Mouse (Mus musculus) kidney, postnatal 0 days (tissue): ENCODE measurements around the gene 2200002D01Rik. TPM values are rescaled to one million over a fixed set of nuclear protein-coding genes. Genes with fewer than 3 reads are reported as not detected.

Experiments
- ATAC-seq: fragments of 200-750 bp; cut with Nextera tagmentation; replicated peaks from 2 replicates; pipeline ENCODE4 v1.8.0; 2017; ENCODE audit warnings: low read depth, moderate number of reproducible peaks, moderate TSS enrichment, moderate library complexity; ENCODE audit not compliant: low FRiP score
- DNase-seq: peaks from one replicate; pipeline ENCODE4 v3.0.0-alpha.2; 2016; ENCODE audit warnings: low spot score
- H3K27ac ChIP-seq: fragments of 300-500 bp; sonication (generic); 2 replicates; pipeline ENCODE4 v1.5.1; 2014; ENCODE audit warnings: mild to moderate bottlenecking
- H3K27me3 ChIP-seq: fragments of 300-500 bp; sonication (generic); 2 replicates; pipeline ENCODE4 v1.6.1; 2014; ENCODE audit warnings: low read length, mixed read lengths; ENCODE audit not compliant: insufficient read depth
- H3K36me3 ChIP-seq: fragments of 300-500 bp; sonication (generic); 2 replicates; pipeline ENCODE4 v1.6.1; 2014; ENCODE audit warnings: low read length, mixed read lengths; ENCODE audit not compliant: insufficient read depth
- H3K4me1 ChIP-seq: fragments of 300-500 bp; sonication (generic); replicated peaks from 2 replicates; pipeline ENCODE4 v1.6.1; 2014; ENCODE audit warnings: antibody characterized with exemption, low read length, mixed read lengths; ENCODE audit not compliant: insufficient read depth
- H3K4me2 ChIP-seq: fragments of 300-500 bp; sonication (generic); 2 replicates; pipeline ENCODE4 v1.6.1; 2014; ENCODE audit warnings: mild to moderate bottlenecking, low read length, moderate library complexity, mixed read lengths
- H3K4me3 ChIP-seq: fragments of 300-500 bp; sonication (generic); replicated peaks from 2 replicates; pipeline ENCODE4 v1.5.1; 2014; ENCODE audit warnings: low read depth, low read length
- H3K9ac ChIP-seq: fragments of 300-500 bp; sonication (generic); 2 replicates; pipeline ENCODE4 v1.6.1; 2014; ENCODE audit warnings: low read depth, low read length
- H3K9me3 ChIP-seq: fragments of 300-500 bp; sonication (generic); replicated peaks from 2 replicates; pipeline ENCODE4 v1.6.1; 2016; ENCODE audit warnings: low read length, inconsistent platforms, mixed read lengths
- CTCF ChIP-seq: IDR thresholded peaks from 2 replicates; pipeline ENCODE4 v1.5.1; 2016; ENCODE audit warnings: antibody characterized with exemption, low read depth, mild to moderate bottlenecking, moderate library complexity
- WGBS: fragments of 180-500 bp; shearing (Covaris S2); extraction: QIAGEN DNeasy Blood & Tissue Kit; methylation state at CpG from one replicate; pipeline ENCODE4 v1.1.7; 2014; 5-methylcytosine and 5-hydroxymethylcytosine counted together
- polyA plus RNA-seq: library from polyadenylated mRNA; unstranded; fragments of >200 nt; fragmentation: Nextera tagmentation; extraction: Ambion mirVana; gene quantifications from 2 replicates; pipeline ENCODE4 v1.2.1, GENCODE M21; 2015

The 2200002D01Rik gene
- polyA plus RNA-seq, 1 experiment from 2014 or later: 23.7 TPM

DNA sequence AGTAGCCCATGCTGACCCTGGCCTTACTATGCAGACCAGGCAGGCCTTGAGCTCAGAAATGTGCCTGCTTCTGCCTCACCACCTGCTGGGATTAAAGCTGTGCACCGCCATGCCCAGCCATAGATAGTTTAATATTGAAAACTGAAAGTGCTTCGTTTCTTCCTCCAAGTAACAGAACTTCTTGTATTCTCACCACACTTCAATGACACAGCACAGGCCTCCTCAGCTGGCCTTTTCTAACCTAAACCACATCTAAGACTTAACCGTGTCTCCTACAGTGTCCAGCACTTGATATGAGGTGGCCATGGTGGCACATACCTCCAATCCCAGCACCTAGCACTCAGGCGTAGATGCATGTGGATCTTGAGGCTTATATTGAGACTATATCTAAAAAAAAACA lies 22.2 kb upstream of the 2200002D01Rik start:
- Histone ChIP-seq H3K4me2 (no peak overlapping the region), H3K27me3 (no peaks in the 10 kb centered on the region), H3K4me1 (no peaks in the 10 kb centered on the region; the same call in 1 of the 2 replicates), H3K9me3 (no peaks in the 10 kb centered on the region), H3K36me3 (no peaks in the 10 kb centered on the region), H3K4me3 (no peak overlapping the region), H3K27ac (no peak overlapping the region), H3K9ac (no peak overlapping the region)
- no peak for TF ChIP-seq CTCF
- no peak for ATAC-seq
- DNase-seq: no peak
- 87% methylated on average over 4 of the region's 4 CpGs for WGBS

DNA sequence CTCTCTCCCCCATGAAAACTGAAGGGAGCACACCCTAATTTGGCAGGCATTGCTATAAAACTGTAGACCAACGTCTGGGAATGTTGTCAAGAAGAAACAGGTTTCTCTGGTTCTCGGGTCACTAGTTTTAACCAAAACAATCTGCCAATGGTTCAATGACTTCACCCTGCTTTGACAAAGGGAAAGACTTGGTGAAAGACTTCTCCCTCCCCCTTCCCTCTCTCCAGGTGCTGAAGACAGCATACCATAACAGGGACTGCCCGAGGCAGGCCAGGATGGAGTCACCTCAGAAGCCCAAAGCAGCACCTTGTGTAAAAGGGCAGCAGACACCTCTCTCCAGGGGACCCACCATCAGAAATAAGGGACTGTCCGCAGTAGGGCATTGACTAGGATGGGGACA lies 18.7 kb upstream of the 2200002D01Rik start:
- Histone ChIP-seq H3K4me2 (no peak overlapping the region), H3K4me1 (peaks cover 2% of the 10 kb centered on the region; the same call in 1 of the 2 replicates), H3K27me3 (no peaks in the 10 kb centered on the region), H3K36me3 (no peaks in the 10 kb centered on the region), H3K4me3 (no peak overlapping the region), H3K9ac (no peak overlapping the region), H3K9me3 (no peaks in the 10 kb centered on the region), H3K27ac (peak overlapping the region; percentile 70)
- DNase-seq (peak; percentile 66), ATAC-seq (peak; percentile 78)
- TF ChIP-seq CTCF: no peak
- 32% methylated on average over 4 of the region's 4 CpGs for WGBS

GRCm38 (mm10) chr7:29265636-29266035 lies 17.4 kb upstream of the 2200002D01Rik start:
- DNase-seq (peak; percentile 22), ATAC-seq (peak; percentile 40; the same call in 1 of the 2 replicates)
- no peaks in the 10 kb centered on the region for H3K9me3 ChIP-seq
- H3K4me2 ChIP-seq: no peak overlapping the region
- TF ChIP-seq CTCF: no peak
- peak overlapping the region; percentile 70 for H3K27ac ChIP-seq
- no peaks in the 10 kb centered on the region for H3K36me3 ChIP-seq
- 0 out of 2 replicates have a peak, but pooled peaks cover 5% of the 10 kb centered on the region for H3K4me1 ChIP-seq
- no peaks in the 10 kb centered on the region for H3K27me3 ChIP-seq
- WGBS: 44% methylated on average over 7 of the region's 7 CpGs
- 0 out of 2 replicates have a peak overlapping the region, but pooled peaks have one; percentile 15 for H3K9ac ChIP-seq
- H3K4me3 ChIP-seq: no peak overlapping the region

GRCm38 (mm10) chr7:29263831-29264230 lies 15.6 kb upstream of the 2200002D01Rik start:
- WGBS: 90% methylated on average over 3 of the region's 3 CpGs

DNA sequence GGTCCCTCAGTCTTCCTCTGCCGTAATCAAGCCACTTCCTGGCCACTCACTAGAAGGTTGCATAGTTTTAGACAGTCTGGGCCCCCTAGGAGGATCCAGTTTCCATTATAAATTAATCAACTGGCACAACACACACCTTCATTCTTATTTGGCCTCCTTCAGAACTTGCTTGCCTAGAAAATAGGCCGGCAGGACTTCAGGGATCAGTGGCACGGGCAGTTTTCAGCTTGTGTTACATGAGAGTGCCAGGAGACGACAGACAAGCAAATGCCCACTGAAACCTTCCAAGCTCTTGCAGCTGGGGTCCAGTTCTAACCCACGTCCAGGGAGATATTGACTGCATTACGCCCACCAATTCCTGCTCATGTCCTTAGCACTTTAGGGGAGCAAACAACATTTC lies 13.9 kb upstream of the 2200002D01Rik start:
- H3K4me3 ChIP-seq: no peak overlapping the region
- 0 out of 2 replicates have a peak overlapping the region, but pooled peaks have one; percentile 13 for H3K9ac ChIP-seq
- H3K27me3 ChIP-seq: no peaks in the 10 kb centered on the region
- 0 out of 2 replicates have a peak, but pooled peaks cover 5% of the 10 kb centered on the region for H3K4me1 ChIP-seq
- ATAC-seq (no peak), DNase-seq (peak; percentile 43)
- no peak for TF ChIP-seq CTCF
- H3K4me2 ChIP-seq: no peak overlapping the region
- H3K36me3 ChIP-seq: no peaks in the 10 kb centered on the region
- no peaks in the 10 kb centered on the region for H3K9me3 ChIP-seq
- H3K27ac ChIP-seq: peak overlapping the region; percentile 50
- 42% methylated on average over 6 of the region's 6 CpGs for WGBS

More at GRCm38 (mm10) chr7:29263831-29264230, 15.6 kb upstream of the 2200002D01Rik start:
- TF ChIP-seq CTCF: no peak
- no peak overlapping the region for H3K4me2 ChIP-seq
- H3K4me3 ChIP-seq: no peak overlapping the region
- H3K9me3 ChIP-seq: no peaks in the 10 kb centered on the region
- DNase-seq (no peak), ATAC-seq (no peak)
- H3K9ac ChIP-seq: no peak overlapping the region
- H3K4me1 ChIP-seq: 0 out of 2 replicates have a peak, but pooled peaks cover 5% of the 10 kb centered on the region
- no peaks in the 10 kb centered on the region for H3K36me3 ChIP-seq
- H3K27me3 ChIP-seq: no peaks in the 10 kb centered on the region
- H3K27ac ChIP-seq: no peak overlapping the region

DNA sequence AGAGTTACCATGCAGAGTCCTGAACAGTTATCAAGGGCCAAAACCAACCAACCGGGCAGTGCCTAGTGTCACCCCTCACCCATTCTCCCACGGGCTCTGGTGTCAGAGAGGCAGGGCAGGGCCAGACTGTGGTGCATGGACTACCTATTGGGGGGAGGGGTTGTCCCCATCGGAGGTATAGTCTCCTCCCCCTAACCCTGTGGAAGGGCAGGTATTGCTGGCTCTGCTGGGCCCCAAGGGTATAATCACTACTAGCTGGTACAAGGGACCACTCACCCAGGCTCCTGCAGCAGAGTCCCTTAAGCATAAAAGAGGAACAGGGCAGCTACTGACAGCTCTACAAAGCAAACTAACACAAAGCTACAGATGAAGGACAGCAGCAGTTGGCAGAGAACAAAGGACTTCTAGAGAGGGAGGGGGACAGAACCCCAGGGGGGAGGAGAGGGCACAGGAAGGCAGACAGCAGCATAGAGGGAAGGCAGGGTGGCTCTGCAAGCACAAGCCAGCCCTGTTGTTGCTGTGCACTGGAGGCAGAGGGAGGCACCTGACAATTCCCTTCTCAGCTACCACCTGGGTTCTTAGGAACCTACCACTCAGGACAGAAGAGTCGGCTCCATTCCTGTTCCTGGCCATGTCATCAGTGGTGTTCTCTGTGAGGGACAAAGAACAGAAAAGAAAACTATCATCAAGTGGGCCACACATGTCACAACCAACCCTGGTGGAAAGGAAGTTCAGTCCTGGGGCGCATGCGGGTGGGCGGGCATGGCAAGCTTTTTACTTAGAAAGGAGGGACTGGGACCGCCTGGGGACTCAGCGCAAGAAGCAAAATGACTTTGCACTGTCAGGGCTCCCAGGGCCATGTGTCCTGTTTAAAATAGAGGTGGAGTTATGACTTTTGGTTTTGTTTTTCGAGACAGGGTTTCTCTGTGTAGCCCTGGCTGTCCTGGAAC lies 11.8 kb upstream of the 2200002D01Rik start:
- WGBS: 73% methylated on average over 10 of the region's 10 CpGs
- no peaks in the 10 kb centered on the region for H3K27me3 ChIP-seq
- DNase-seq (no peak), ATAC-seq (no peak; the same call in 1 of the 2 replicates)
- H3K27ac ChIP-seq: no peak overlapping the region
- no peaks in the 10 kb centered on the region for H3K9me3 ChIP-seq
- H3K4me3 ChIP-seq: no peak overlapping the region
- H3K36me3 ChIP-seq: no peaks in the 10 kb centered on the region
- H3K9ac ChIP-seq: no peak overlapping the region
- H3K4me1 ChIP-seq: 0 out of 2 replicates have a peak, but pooled peaks cover 5% of the 10 kb centered on the region
- no peak for TF ChIP-seq CTCF
- H3K4me2 ChIP-seq: no peak overlapping the region
